Mouse (Mus musculus) myocyte (in vitro differentiated cells): ENCODE measurements around the gene Sh3glb1.

ENCODE experiments used
- MAX ChIP-seq: IDR thresholded peaks from one replicate; pipeline ENCODE4 v1.6.1; 2011; ENCODE audit warnings: low read depth, mild to moderate bottlenecking, control low read depth
- POLR2A ChIP-seq: IDR thresholded peaks from one replicate; pipeline ENCODE4 v1.6.1; 2011; ENCODE audit warnings: low read depth, mild to moderate bottlenecking, control low read depth, moderate library complexity; ENCODE audit not compliant: insufficient read length
- TCF12 ChIP-seq: IDR thresholded peaks from one replicate; pipeline ENCODE4 v1.6.1; 2011; ENCODE audit warnings: mild to moderate bottlenecking, control low read depth; ENCODE audit not compliant: poor library complexity, insufficient read depth, severe bottlenecking
- USF1 ChIP-seq: IDR thresholded peaks from one replicate; pipeline ENCODE4 v1.6.1; 2011; ENCODE audit warnings: low read depth, mild to moderate bottlenecking, control low read depth, moderate library complexity

GRCm38 (mm10) chr3:144718706-144719087 is 1.4 kb downstream of the Sh3glb1 start:
- TF ChIP-seq POLR2A, result no peak
- no peak for TF ChIP-seq TCF12
- TF ChIP-seq USF1, result no peak
- TF ChIP-seq MAX, result no peak
